Mouse (Mus musculus) embryonic facial prominence, embryonic 12.5 days (tissue): ENCODE measurements at regions not wholly inside any gene's neighbourhood (a gene's known extent, or its start where the extent isn't known, plus 50 kb on each side); places are given as distances from the start of the nearest gene placed in this dataset.

ENCODE experiments used
- ATAC-seq: fragments of 200-750 bp; cut with Nextera tagmentation; 2 replicates; pipeline ENCODE4 v1.8.0; 2017; ENCODE audit not compliant: insufficient number of reproducible peaks, insufficient read depth, low FRiP score, low TSS enrichment
- H3K27ac ChIP-seq: fragments of 300-500 bp; sonication (generic); 2 replicates; pipeline ENCODE4 v1.5.1; 2016; ENCODE audit warnings: mild to moderate bottlenecking
- H3K27me3 ChIP-seq: fragments of 300-500 bp; sonication (generic); 2 replicates; pipeline ENCODE4 v1.6.1; 2016; ENCODE audit warnings: mild to moderate bottlenecking, moderate library complexity
- H3K36me3 ChIP-seq: fragments of 300-500 bp; sonication (generic); 2 replicates; pipeline ENCODE4 v1.6.1; 2016; ENCODE audit warnings: mild to moderate bottlenecking
- H3K4me1 ChIP-seq: fragments of 300-500 bp; sonication (generic); 2 replicates; pipeline ENCODE4 v1.6.1; 2016
- H3K4me2 ChIP-seq: fragments of 300-500 bp; sonication (generic); replicated peaks from 2 replicates; pipeline ENCODE4 v1.6.1; 2016; ENCODE audit warnings: mild to moderate bottlenecking, moderate library complexity
- H3K4me3 ChIP-seq: fragments of 300-500 bp; sonication (generic); 2 replicates; pipeline ENCODE4 v1.5.1; 2016; ENCODE audit warnings: mild to moderate bottlenecking
- H3K9ac ChIP-seq: fragments of 300-500 bp; sonication (generic); 2 replicates; pipeline ENCODE4 v1.6.1; 2016; ENCODE audit warnings: mild to moderate bottlenecking, moderate library complexity
- H3K9me3 ChIP-seq: fragments of 300-500 bp; sonication (generic); 2 replicates; pipeline ENCODE4 v1.6.1; 2016; ENCODE audit warnings: mild to moderate bottlenecking, moderate library complexity
- WGBS: fragments of 180-500 bp; shearing (Covaris S2); methylation state at CpG from one replicate; pipeline ENCODE4 v1.1.7; 2016; 5-methylcytosine and 5-hydroxymethylcytosine counted together

- H3K4me1 ChIP-seq = no peaks in the 10 kb centered on the region; the same call in 1 of the 2 replicates
- no peak overlapping the region for H3K4me3 ChIP-seq
- WGBS = 92% methylated on average over 13 of the region's 13 CpGs
- H3K27me3 ChIP-seq = no peaks in the 10 kb centered on the region
- H3K9ac ChIP-seq = no peak overlapping the region
- H3K27ac ChIP-seq = no peak overlapping the region
- H3K4me2 ChIP-seq = no peak overlapping the region
- no peaks in the 10 kb centered on the region for H3K9me3 ChIP-seq
- H3K36me3 ChIP-seq = no peaks in the 10 kb centered on the region
- ATAC-seq = no peak
Measured at GRCm38 (mm10) chr2:45236168-45236700, 119.0 kb upstream of the Zeb2 start.

- no peaks in the 10 kb centered on the region for H3K36me3 ChIP-seq
- H3K4me3 ChIP-seq = no peak overlapping the region
- no peak overlapping the region for H3K27ac ChIP-seq
- peaks cover 6% of the 10 kb centered on the region; the same call in 1 of the 2 replicates for H3K27me3 ChIP-seq
- H3K4me2 ChIP-seq = no peak overlapping the region
- H3K9me3 ChIP-seq = no peaks in the 10 kb centered on the region
- no peak for ATAC-seq
- H3K9ac ChIP-seq = no peak overlapping the region
- WGBS = 82% methylated on average over 1 of the region's 1 CpGs
- H3K4me1 ChIP-seq = no peaks in the 10 kb centered on the region; the same call in 1 of the 2 replicates
Measured at GRCm38 (mm10) chr2:45234148-45234547, 117.0 kb upstream of the Zeb2 start.

- Histone ChIP-seq H3K4me3 (no peak overlapping the region), H3K4me1 (peaks cover 3% of the 10 kb centered on the region), H3K4me2 (no peak overlapping the region), H3K27ac (no peak overlapping the region), H3K36me3 (no peaks in the 10 kb centered on the region), H3K9me3 (no peaks in the 10 kb centered on the region), H3K27me3 (peaks cover 6% of the 10 kb centered on the region; the same call in 1 of the 2 replicates), H3K9ac (no peak overlapping the region)
- ATAC-seq = no peak
- WGBS = 68% methylated on average over 11 of the region's 11 CpGs
Measured at GRCm38 (mm10) chr2:45230351-45231209, 113.4 kb upstream of the Zeb2 start.

GRCm38 (mm10) chr2:45229501-45229900 lies 112.3 kb upstream of the Zeb2 start:
- H3K4me3 ChIP-seq = no peak overlapping the region
- no peak overlapping the region for H3K27ac ChIP-seq
- H3K36me3 ChIP-seq = no peaks in the 10 kb centered on the region
- no peak for ATAC-seq
- WGBS = 65% methylated on average over 6 of the region's 6 CpGs
- H3K9me3 ChIP-seq = no peaks in the 10 kb centered on the region
- peaks cover 7% of the 10 kb centered on the region for H3K4me1 ChIP-seq
- no peak overlapping the region for H3K4me2 ChIP-seq
- H3K27me3 ChIP-seq = peaks cover 6% of the 10 kb centered on the region; the same call in 1 of the 2 replicates
- no peak overlapping the region for H3K9ac ChIP-seq

GRCm38 (mm10) chr2:45227276-45227944 lies 110.2 kb upstream of the Zeb2 start:
- Histone ChIP-seq H3K36me3 (no peaks in the 10 kb centered on the region), H3K27me3 (peaks cover 6% of the 10 kb centered on the region; the same call in 1 of the 2 replicates), H3K4me1 (peaks cover 7% of the 10 kb centered on the region), H3K4me2 (0 out of 2 replicates have a peak overlapping the region, but pooled peaks have one; percentile 4), H3K9ac (no peak overlapping the region), H3K27ac (no peak overlapping the region), H3K9me3 (no peaks in the 10 kb centered on the region), H3K4me3 (no peak overlapping the region)
- WGBS = 12% methylated on average over 14 of the region's 14 CpGs
- peak; percentile 83; the same call in 1 of the 2 replicates for ATAC-seq

GRCm38 (mm10) chr2:45226045-45226370 lies 108.8 kb upstream of the Zeb2 start:
- H3K4me2 ChIP-seq = no peak overlapping the region

GRCm38 (mm10) chr2:45225364-45226044 lies 108.3 kb upstream of the Zeb2 start:
- Histone ChIP-seq H3K36me3 (no peaks in the 10 kb centered on the region), H3K9me3 (no peaks in the 10 kb centered on the region), H3K4me1 (peaks cover 7% of the 10 kb centered on the region), H3K9ac (no peak overlapping the region), H3K4me3 (no peak overlapping the region), H3K27me3 (peaks cover 4% of the 10 kb centered on the region; the same call in 1 of the 2 replicates), H3K4me2 (no peak overlapping the region), H3K27ac (no peak overlapping the region)
- no peak; the same call in 1 of the 2 replicates for ATAC-seq
- 23% methylated on average over 9 of the region's 9 CpGs for WGBS

More at GRCm38 (mm10) chr2:45226045-45226370, 108.8 kb upstream of the Zeb2 start:
- H3K4me3 ChIP-seq = no peak overlapping the region
- H3K27ac ChIP-seq = no peak overlapping the region
- no peaks in the 10 kb centered on the region for H3K9me3 ChIP-seq
- H3K9ac ChIP-seq = no peak overlapping the region
- ATAC-seq = no peak
- peaks cover 6% of the 10 kb centered on the region; the same call in 1 of the 2 replicates for H3K27me3 ChIP-seq
- WGBS = 26% methylated on average over 4 of the region's 4 CpGs
- peaks cover 7% of the 10 kb centered on the region for H3K4me1 ChIP-seq
- no peaks in the 10 kb centered on the region for H3K36me3 ChIP-seq

GRCm38 (mm10) chr2:45222213-45222612 lies 105.0 kb upstream of the Zeb2 start:
- H3K36me3 ChIP-seq = no peaks in the 10 kb centered on the region
- ATAC-seq = no peak
- no peaks in the 10 kb centered on the region for H3K27me3 ChIP-seq
- no peak overlapping the region for H3K27ac ChIP-seq
- H3K4me3 ChIP-seq = no peak overlapping the region
- no peak overlapping the region for H3K4me2 ChIP-seq
- H3K9me3 ChIP-seq = no peaks in the 10 kb centered on the region
- 82% methylated on average over 13 of the region's 13 CpGs for WGBS
- H3K4me1 ChIP-seq = peaks cover 7% of the 10 kb centered on the region
- H3K9ac ChIP-seq = no peak overlapping the region

GRCm38 (mm10) chr2:45219851-45220250 lies 102.7 kb upstream of the Zeb2 start:
- Histone ChIP-seq H3K36me3 (no peaks in the 10 kb centered on the region), H3K27me3 (no peaks in the 10 kb centered on the region), H3K4me1 (no peaks in the 10 kb centered on the region), H3K4me2 (no peak overlapping the region), H3K27ac (no peak overlapping the region), H3K9me3 (no peaks in the 10 kb centered on the region), H3K4me3 (no peak overlapping the region), H3K9ac (no peak overlapping the region)
- no peak for ATAC-seq
- 49% methylated on average over 5 of the region's 5 CpGs for WGBS

GRCm38 (mm10) chr2:45212833-45213232 lies 95.6 kb upstream of the Zeb2 start:
- Histone ChIP-seq H3K9me3 (no peaks in the 10 kb centered on the region), H3K27me3 (no peaks in the 10 kb centered on the region), H3K27ac (no peak overlapping the region), H3K4me1 (no peaks in the 10 kb centered on the region), H3K36me3 (no peaks in the 10 kb centered on the region), H3K4me3 (no peak overlapping the region), H3K4me2 (no peak overlapping the region), H3K9ac (no peak overlapping the region)
- 79% methylated on average over 2 of the region's 2 CpGs for WGBS
- ATAC-seq = no peak

GRCm38 (mm10) chr2:45208526-45208925 lies 91.3 kb upstream of the Zeb2 start:
- no peak overlapping the region for H3K27ac ChIP-seq
- no peaks in the 10 kb centered on the region for H3K9me3 ChIP-seq
- no peaks in the 10 kb centered on the region for H3K27me3 ChIP-seq
- H3K4me3 ChIP-seq = no peak overlapping the region
- no peaks in the 10 kb centered on the region for H3K36me3 ChIP-seq
- 0 out of 2 replicates have a peak, but pooled peaks cover 3% of the 10 kb centered on the region for H3K4me1 ChIP-seq
- no peak overlapping the region for H3K9ac ChIP-seq
- H3K4me2 ChIP-seq = no peak overlapping the region
- ATAC-seq = no peak
- 90% methylated on average over 6 of the region's 6 CpGs for WGBS
